Comparison of ENCODE assay signal across 7 mouse cellular contexts in genomic region chr12:15507576-15507975, GRCm38 (mm10).
DNase-seq lines count a peak whose midpoint lies in the region; ATAC-seq and TF ChIP-seq lines count a peak whose summit lies in the region.

No protein-coding gene starts in this region.

- no peaks in the 10 kb centered on the region for H3K36me3 ChIP-seq in kidney, embryonic 16.5 days (ENCODE audit: insufficient read depth, low read length)
- no peaks in the 10 kb centered on the region for H3K36me3 ChIP-seq in midbrain, postnatal 0 days (ENCODE audit: insufficient read depth, low read length)

- H3K4me1 ChIP-seq in kidney, embryonic 16.5 days (ENCODE audit: insufficient read depth, low read length), result no peaks in the 10 kb centered on the region
- no peaks in the 10 kb centered on the region for H3K4me1 ChIP-seq in midbrain, postnatal 0 days (ENCODE audit: insufficient read depth, low read length)

- H3K27me3 ChIP-seq in kidney, embryonic 16.5 days (ENCODE audit: insufficient read depth, low read length), result no peaks in the 10 kb centered on the region
- no peaks in the 10 kb centered on the region for H3K27me3 ChIP-seq in midbrain, postnatal 0 days (ENCODE audit: insufficient read depth, low read length)

- no peak overlapping the region for H3K27ac ChIP-seq in kidney, embryonic 16.5 days (ENCODE audit: low read length)
- H3K27ac ChIP-seq in midbrain, postnatal 0 days (ENCODE audit: low read depth, low read length), result no peak overlapping the region

- WGBS in kidney, embryonic 16.5 days, result 18% methylated on average over 7 of the region's 7 CpGs
- WGBS in midbrain, postnatal 0 days, result 19% methylated on average over 7 of the region's 7 CpGs

- TF ChIP-seq CTCF in midbrain, postnatal 0 days (IDR thresholded peaks at IDR 0.05), result peak; percentile 90

- no peaks in the 10 kb centered on the region; the same call in 1 of the 2 replicates for H3K9me3 ChIP-seq in kidney, embryonic 16.5 days (ENCODE audit: low read length)
- no peaks in the 10 kb centered on the region for H3K9me3 ChIP-seq in midbrain, postnatal 0 days (ENCODE audit: low read length)

- no peak overlapping the region for H3K9ac ChIP-seq in kidney, embryonic 16.5 days (replicated peaks; ENCODE audit: low read length)
- no peak overlapping the region for H3K9ac ChIP-seq in midbrain, postnatal 0 days (replicated peaks; ENCODE audit: low read length, poor library complexity, severe bottlenecking)

- no peak for ATAC-seq in kidney, embryonic 16.5 days (ENCODE audit: low FRiP score, low TSS enrichment)
- ATAC-seq in midbrain, postnatal 0 days (ENCODE audit: low FRiP score), result peak; percentile 58; the same call in 1 of the 2 replicates
- no peak for ATAC-seq in erythroblast, adult 5-6 weeks (replicated peaks; ENCODE audit: low FRiP score, poor library complexity, severe bottlenecking)

- H3K4me2 ChIP-seq in kidney, embryonic 16.5 days (replicated peaks; ENCODE audit: low read depth, low read length), result no peak overlapping the region
- H3K4me2 ChIP-seq in midbrain, postnatal 0 days (ENCODE audit: low read depth, low read length, poor library complexity, severe bottlenecking), result no peak overlapping the region

- no peak overlapping the region for H3K4me3 ChIP-seq in kidney, embryonic 16.5 days (ENCODE audit: low read length)
- H3K4me3 ChIP-seq in midbrain, postnatal 0 days (ENCODE audit: low read depth, low read length), result no peak overlapping the region

- DNase-seq in kidney, postnatal 10 days, result peak; percentile 38
- DNase-seq in Muller cell, postnatal 12 days (ENCODE audit: inconsistent ontology term), result peak; percentile 12
- peak; percentile 6 to 13 for DNase-seq in frontal cortex, postnatal 10 days (ENCODE audit: low spot score in 2 of 2)
- peak; percentile 88 for DNase-seq in midbrain, postnatal 0 days (ENCODE audit: low spot score)
- no peak for DNase-seq in urinary bladder, adult 18-20 months (ENCODE audit: low spot score in 2 of 2)

Comparison
In these comparisons a context has a peak if more than half of its experiments do, and no peak if none do; other contexts are left out.
1. DNase-seq: peak in kidney, postnatal 10 days (single experiment), Muller cell, postnatal 12 days (single experiment), frontal cortex, postnatal 10 days (2 of 2) and midbrain, postnatal 0 days (single experiment); none in urinary bladder, adult 18-20 months (0 of 2).